Mouse (Mus musculus) layer of hippocampus, postnatal 36 days (tissue): ENCODE results near the gene Jmjd1c. TPM values are rescaled to one million over a fixed set of nuclear protein-coding genes. Genes with fewer than 3 reads are reported as not detected.

Experiments used
- DNase-seq, 2 experiments: peaks; one replicate each; pipeline ENCODE4 v3.0.0; 2022
- total RNA-seq, 2 experiments: library from RNA; stranded (reverse); gene quantifications; 2 replicates each; pipeline ENCODE4 v1.2.3; 2021

Jmjd1c gene
- total RNA-seq, 2 experiments from 2014 or later: 103 to 110 TPM

- no peak for DNase-seq
Measured at GRCm38 (mm10) chr10:67131709-67132108, 35.8 kb downstream of the Jmjd1c start.

- DNase-seq: no peak
Measured at GRCm38 (mm10) chr10:67134322-67134721, 38.4 kb downstream of the Jmjd1c start.

GRCm38 (mm10) chr10:67137437-67137836 lies 41.5 kb downstream of the Jmjd1c start:
- DNase-seq: no peak

GRCm38 (mm10) chr10:67143661-67144060 lies 47.7 kb downstream of the Jmjd1c start:
- DNase-seq: no peak

- no peak for DNase-seq
Measured at GRCm38 (mm10) chr10:67144269-67144668, 48.3 kb downstream of the Jmjd1c start.

- no peak for DNase-seq
Measured at GRCm38 (mm10) chr10:67145623-67146022, 49.7 kb downstream of the Jmjd1c start.

GRCm38 (mm10) chr10:67151766-67152165 lies 55.8 kb downstream of the Jmjd1c start:
- DNase-seq: no peak

GRCm38 (mm10) chr10:67154647-67155046 lies 58.7 kb downstream of the Jmjd1c start:
- no peak for DNase-seq

GRCm38 (mm10) chr10:67174049-67174448 lies 78.1 kb downstream of the Jmjd1c start:
- DNase-seq: no peak

- no peak for DNase-seq
Measured at GRCm38 (mm10) chr10:67176031-67176430, 80.1 kb downstream of the Jmjd1c start.

GRCm38 (mm10) chr10:67176932-67177331 lies 81.0 kb downstream of the Jmjd1c start:
- no peak for DNase-seq

- no peak for DNase-seq
Measured at GRCm38 (mm10) chr10:67177410-67177809, 81.5 kb downstream of the Jmjd1c start.

- DNase-seq: no peak
Measured at GRCm38 (mm10) chr10:67180021-67180420, 84.1 kb downstream of the Jmjd1c start.

- DNase-seq: no peak
Measured at GRCm38 (mm10) chr10:67180799-67181198, 84.9 kb downstream of the Jmjd1c start.

- DNase-seq: no peak
Measured at GRCm38 (mm10) chr10:67182651-67183050, 86.7 kb downstream of the Jmjd1c start.

- DNase-seq: no peak
Measured at GRCm38 (mm10) chr10:67183086-67183485, 87.2 kb downstream of the Jmjd1c start.

- no peak for DNase-seq
Measured at GRCm38 (mm10) chr10:67184441-67185070, 88.6 kb downstream of the Jmjd1c start.

GRCm38 (mm10) chr10:67185491-67186081 lies 89.7 kb downstream of the Jmjd1c start:
- DNase-seq: peak; percentile 78 to 80

GRCm38 (mm10) chr10:67186489-67186888 lies 90.6 kb downstream of the Jmjd1c start:
- DNase-seq: no peak

GRCm38 (mm10) chr10:67187001-67187453 lies 91.1 kb downstream of the Jmjd1c start:
- no peak for DNase-seq

GRCm38 (mm10) chr10:67187952-67188351 lies 92.0 kb downstream of the Jmjd1c start:
- DNase-seq: no peak

- no peak for DNase-seq
Measured at GRCm38 (mm10) chr10:67189057-67189456, 93.1 kb downstream of the Jmjd1c start.

- no peak for DNase-seq
Measured at GRCm38 (mm10) chr10:67190261-67190660, 94.3 kb downstream of the Jmjd1c start.

- DNase-seq: no peak
Measured at GRCm38 (mm10) chr10:67192366-67192765, 96.4 kb downstream of the Jmjd1c start.
